Mouse (Mus musculus): ENCODE results near the gene Glrx3.
"Not testable (repeated sequence)": the region's sequence is repeated elsewhere in the genome, so short reads cannot be mapped to it uniquely, and the experiment has no call there.

Gene Glrx3

DNA sequence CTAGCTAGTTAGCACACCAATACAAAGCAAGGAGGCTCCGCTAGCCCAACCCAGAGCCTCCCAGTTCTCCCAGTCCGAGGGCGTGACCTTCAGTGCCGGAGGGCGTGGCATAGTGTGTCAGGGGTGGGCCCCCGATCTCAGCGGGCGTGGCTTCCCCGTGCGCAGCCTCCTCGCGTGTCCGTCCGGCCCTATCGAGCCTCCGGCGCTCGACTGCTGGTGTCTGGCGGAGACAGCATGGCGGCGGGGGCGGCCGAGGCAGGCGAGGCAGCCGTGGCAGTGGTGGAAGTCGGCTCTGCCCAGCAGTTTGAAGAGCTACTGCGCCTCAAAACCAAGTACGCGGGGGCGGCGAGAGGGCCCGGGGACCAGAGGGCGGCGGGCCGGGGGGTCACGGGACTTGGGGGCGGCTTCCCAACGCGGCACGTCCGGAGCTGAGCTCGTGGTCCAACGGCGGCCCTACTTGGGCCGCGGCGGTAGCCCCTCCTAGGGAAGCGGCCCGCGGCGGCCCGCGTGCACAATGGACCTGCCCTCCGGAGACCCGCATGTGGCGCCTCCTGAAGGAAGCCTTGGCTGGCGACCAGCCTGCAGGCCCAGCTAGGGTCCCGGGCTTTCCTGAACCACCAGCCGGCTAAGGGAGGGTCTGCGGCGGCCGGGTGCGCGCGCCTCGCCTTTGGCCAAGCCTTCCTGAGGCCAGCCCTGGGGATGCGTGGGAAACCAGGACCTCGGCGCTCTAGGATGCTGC, at the start of gene Glrx3:
Glrx3 (plus strand) TSS at position 175 of the 739 bp plus-strand sequence.
- DNase-seq (ENCODE audit: low spot score in 2 of 2), result peak; percentile 95

DNA sequence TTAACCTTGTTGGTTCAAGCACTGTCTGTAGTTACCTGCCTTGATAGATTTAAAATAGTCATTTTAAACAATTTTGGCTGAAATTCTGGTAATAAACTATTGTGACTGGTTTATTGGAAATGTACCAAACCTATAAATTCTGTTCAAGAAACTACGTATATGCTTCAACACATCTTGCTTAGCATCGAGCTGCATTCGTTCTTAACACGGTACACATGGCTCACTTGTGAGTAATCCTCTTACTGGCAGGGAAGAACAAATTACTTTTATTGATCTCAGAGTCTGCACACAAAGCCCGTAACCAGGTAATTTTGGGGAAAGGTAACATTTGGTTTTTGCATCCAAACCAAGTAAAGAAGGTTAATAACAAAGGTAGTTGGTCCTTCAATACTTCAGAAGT, 49.6 kb upstream of the Glrx3 start:
- no peak for DNase-seq (ENCODE audit: low spot score in 2 of 2)

DNA sequence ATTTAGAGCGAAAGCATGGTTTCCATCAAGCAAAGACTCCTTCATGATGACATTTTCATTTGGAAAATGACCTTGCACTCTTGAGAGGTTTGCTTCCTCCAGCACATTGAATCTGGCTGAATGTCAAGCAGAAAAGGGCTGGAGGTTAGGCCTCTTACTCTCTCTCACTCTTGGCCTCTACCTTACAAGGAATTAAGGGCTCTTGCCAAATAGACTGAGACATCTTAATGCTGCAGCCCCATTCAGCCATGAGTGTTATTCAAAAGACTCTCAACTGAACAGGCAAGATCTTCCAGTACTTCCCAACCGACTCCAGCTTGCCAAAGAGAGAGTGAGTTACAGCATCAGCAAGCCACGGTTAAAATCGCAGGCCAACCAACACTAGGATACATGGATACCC, 42.0 kb upstream of the Glrx3 start:
- DNase-seq (ENCODE audit: low spot score in 2 of 2), result no peak

- DNase-seq (ENCODE audit: low spot score in 2 of 2), result no peak
These were observed 40.0 kb upstream of the Glrx3 start for GRCm38 (mm10) chr7:137397361-137397910.

- no peak for DNase-seq (ENCODE audit: low spot score in 2 of 2)
These were observed 38.4 kb upstream of the Glrx3 start for GRCm38 (mm10) chr7:137398973-137399372.

GRCm38 (mm10) chr7:137404146-137404545, 33.3 kb upstream of the Glrx3 start:
- no peak for DNase-seq (ENCODE audit: low spot score in 2 of 2)

- no peak for DNase-seq (ENCODE audit: low spot score in 2 of 2)
These were observed 29.9 kb upstream of the Glrx3 start for GRCm38 (mm10) chr7:137407428-137408058.

DNA sequence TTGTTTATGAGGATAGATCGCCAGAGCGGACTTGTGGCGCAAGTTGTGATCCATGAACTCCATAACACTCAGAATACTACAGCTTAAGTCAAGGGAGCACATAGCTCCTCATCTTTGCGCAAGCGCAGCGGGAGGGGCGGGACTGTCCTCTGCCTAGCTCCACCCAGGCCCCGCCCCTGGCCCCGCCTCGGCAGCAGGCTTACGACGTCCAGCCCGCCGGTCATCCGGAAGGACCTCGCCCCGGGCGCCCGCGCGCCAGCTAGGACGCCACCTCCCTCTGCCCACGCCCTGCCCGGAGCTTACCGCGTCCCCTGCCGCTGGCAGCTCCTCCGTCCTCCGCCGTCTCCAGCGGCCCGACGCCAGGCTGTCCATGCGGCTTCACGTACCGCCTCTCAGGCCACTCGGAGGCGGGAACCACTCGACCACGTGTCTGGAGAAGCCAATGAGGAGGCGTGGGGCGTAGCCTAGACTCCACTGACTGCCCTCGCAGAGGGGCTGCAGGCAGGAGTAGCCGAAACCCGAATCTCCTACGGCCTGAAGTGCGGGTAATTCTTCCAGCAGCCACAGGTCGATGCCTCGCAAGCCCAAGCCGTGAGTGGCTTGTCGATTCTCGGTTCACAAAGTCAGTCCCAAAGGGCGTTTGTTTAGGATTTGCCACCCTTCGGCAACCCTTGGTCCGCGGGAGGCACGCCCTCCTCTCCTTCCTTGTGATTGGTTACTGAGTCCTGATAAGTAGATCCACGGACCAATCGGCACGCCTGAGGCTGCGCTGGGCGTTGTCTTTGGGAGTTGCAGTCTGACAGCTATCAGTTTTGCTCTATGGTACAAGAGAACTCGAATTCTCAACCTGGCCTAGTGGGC, 26.8 kb upstream of the Glrx3 start, which contains the start of gene 9430038I01Rik:
9430038I01Rik (minus strand) TSS at position 426 of the 861 bp plus-strand sequence.
- DNase-seq (ENCODE audit: low spot score in 2 of 2), result peak; percentile 95 to 96

DNA sequence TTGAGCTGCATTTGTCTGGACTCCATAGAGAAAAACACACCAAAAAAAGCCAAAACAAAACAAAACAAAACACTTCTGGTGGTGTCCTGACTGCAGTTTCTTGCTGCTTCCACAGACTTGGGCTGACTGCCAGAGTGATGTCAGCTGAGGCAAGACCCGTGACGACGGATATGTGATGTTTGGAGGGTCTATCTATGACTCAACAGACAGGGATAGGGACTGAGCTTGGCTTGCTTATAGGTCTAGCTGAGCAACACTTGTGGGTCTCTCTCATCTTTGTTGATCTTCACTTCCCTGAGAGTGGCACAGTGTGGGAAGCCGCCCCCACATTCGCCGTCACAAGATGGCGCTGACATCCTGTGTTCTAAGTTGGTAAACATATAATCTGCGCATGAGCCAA, 22.7 kb upstream of the Glrx3 start:
- no peak for DNase-seq (ENCODE audit: low spot score in 2 of 2)

GRCm38 (mm10) chr7:137420550-137420949, 16.9 kb upstream of the Glrx3 start:
- DNase-seq (ENCODE audit: low spot score in 2 of 2), result no peak

DNA sequence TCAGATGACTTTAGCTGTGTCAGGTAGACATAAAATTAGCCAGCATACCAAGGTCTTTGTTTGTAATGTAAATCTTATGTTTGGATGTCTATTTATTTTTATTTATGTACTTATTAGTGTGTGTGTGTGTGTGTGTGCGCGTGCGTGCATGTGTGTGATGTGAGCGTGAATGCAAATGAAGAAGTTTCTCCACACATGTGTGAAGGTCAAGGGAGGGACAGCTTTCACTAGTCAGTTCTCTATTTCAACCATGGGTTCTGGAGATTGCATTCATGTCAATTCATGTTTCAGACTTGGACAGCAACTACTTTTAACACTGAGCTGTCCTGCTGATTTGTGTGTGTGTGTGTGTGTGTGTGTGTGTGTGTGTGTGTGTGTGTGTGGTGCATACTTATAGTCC, 16.2 kb upstream of the Glrx3 start:
- no peak for DNase-seq (ENCODE audit: low spot score in 2 of 2)

DNA sequence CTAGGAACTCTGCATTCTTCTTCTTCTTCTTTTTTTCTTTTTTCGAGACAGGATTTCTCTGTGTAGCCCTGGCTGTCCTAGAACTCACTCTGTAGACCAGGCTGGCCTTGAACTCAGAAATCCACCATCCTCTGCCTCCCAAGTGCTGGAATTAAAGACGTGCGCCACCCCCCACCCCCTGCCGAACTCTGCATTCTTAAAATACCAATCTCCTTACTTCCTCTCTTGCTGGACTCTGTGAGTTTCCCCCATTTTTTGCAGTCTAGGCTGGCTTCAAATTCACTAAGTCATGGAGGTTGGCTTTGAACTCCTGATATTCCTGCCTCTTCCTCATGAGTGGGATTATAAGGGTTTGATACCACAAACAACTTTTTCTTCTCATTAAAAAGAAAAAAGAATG, 10.7 kb upstream of the Glrx3 start:
- no peak for DNase-seq (ENCODE audit: low spot score in 2 of 2)

DNA sequence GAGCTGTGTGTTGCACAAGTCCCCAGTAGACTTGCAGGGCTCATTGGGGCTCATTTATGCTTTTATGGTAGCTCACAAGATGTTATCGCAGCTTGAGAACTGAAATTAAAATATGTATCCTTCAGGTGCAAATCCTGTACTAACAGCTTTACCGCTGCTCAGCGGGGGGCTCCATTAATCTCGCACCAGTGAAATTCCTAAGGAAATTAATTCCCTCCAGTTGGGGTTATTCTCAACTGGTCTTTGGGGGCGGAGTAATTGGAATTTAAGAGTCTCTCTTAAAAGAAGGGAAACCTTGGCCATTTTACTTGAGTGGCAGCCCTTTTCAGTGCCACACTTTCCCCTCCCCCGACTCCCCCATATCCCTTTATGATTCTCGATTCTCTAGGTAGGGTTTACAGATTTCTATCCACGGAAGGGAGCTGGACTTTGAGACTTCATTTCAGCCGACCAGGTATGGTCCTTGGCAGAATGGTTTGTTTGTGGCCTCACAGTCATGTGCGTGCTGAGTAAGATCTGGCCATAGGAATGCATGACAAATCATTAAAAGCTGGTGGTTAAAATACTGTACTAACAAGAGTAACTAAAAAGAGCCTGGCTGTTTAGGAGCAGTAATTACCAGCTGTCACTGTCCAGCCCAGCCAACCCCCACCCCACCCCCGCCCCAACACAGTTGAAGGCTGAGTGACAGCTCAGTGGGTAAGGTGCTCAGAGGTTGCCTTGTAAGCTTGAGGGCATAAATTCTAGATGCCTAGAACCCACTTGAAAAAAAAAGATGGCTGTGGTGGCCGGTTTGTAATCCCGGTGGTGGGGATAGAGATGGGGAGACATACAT, 5.4 kb upstream of the Glrx3 start:
- DNase-seq (ENCODE audit: low spot score in 2 of 2), result no peak

DNA sequence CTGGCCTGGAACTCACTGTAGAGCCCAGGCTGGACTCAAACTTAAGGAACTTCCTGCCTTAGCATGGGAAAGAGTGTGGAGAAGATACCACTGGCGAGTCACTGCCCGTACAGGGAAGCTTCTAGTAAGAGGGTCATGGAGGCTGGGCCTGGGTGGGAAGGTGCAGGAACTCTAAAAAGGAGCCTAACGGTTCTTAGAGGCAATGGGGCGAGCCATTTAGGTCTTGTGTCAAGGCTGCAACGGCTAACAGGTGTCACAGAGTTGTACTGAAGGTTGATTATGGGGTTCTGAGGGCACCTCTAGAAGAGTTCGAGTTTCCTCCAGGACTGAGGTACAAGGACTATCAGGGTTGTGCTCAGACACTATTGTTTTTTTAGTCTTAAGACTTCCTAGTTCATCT, 513 bp upstream of the Glrx3 start:
- DNase-seq (ENCODE audit: low spot score in 2 of 2), result no peak

DNA sequence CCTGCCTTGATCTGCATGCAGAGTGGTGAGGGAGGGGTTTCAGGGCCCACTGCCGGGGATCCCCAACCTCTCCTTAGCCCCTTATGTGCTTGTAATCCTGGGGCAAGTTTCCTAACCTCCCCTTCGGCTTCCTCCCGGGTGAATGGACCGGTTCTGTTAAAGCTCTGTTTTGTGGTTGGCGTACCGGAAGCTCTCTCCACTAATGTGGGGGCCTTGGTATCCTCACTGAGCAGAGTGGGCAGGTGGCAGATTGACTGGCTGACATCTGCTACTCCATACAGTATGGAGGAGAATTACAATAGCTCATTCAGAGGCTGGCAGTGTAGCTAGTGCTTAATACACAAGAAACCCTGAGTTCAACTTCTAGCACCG, 751 bp downstream of the Glrx3 start:
- peak; percentile 40 to 54 for DNase-seq (ENCODE audit: low spot score in 2 of 2)

DNA sequence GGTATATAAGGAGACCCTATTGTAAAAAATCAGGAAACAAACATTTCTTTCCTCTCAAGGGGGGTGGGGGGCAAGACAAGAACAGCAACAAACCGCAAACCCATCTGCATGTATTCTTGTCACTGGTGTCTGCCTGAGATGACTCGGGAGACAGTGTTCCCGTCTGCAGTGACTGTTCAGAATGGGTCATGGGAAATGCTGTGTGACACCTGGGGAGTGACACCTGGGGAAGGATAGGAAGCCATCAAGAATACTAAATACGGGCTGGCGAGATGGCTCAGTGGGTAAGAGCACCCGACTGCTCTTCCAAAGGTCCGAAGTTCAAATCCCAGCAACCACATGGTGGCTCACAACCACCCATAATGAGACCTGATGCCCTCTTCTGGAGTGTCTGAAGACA, 1.5 kb downstream of the Glrx3 start:
- DNase-seq (ENCODE audit: low spot score in 2 of 2), result not testable (repeated sequence)

GRCm38 (mm10) chr7:137442951-137443350, 5.5 kb downstream of the Glrx3 start:
- DNase-seq (ENCODE audit: low spot score in 2 of 2), result no peak

DNA sequence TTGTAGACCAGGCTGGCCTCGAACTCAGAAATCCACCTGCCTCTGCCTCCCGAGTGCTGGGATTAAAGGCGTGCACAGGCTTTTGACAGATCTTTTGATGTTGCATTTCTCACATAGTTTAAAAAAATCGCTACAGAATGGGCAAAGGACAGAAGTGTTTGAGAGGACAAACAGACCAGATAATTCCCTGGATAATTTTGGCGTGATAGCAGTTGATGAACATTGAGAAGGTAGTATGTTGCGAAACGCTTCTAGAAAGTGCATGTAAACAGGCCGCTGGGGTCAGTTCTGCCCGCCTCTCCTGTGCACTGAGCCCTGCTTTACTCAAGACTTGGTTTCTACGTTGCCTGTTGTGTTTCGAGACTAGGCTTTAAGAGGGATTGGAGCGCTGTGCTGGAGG, 7.9 kb downstream of the Glrx3 start:
- no peak for DNase-seq (ENCODE audit: low spot score in 2 of 2)

DNA sequence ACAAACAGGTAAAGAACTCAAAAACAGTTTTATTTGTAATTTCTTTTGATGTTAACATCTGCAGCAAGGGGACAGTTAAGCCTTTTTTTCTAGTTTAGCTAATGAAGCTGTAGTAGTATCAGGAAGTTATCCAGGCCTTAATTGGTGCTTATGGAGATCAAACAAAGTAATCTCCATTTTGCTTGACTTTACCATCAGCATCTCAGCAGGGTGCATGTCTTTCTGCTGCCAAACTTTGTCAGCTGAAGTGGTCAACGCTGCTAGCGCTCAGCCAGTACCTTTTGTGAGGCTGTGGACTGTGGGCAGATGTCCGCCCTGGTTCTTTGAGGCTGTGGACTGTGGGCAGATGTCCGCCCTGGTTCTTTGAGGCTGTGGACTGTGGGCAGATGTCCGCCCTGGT, 24.0 kb downstream of the Glrx3 start:
- no peak for DNase-seq (ENCODE audit: low spot score in 2 of 2)

DNA sequence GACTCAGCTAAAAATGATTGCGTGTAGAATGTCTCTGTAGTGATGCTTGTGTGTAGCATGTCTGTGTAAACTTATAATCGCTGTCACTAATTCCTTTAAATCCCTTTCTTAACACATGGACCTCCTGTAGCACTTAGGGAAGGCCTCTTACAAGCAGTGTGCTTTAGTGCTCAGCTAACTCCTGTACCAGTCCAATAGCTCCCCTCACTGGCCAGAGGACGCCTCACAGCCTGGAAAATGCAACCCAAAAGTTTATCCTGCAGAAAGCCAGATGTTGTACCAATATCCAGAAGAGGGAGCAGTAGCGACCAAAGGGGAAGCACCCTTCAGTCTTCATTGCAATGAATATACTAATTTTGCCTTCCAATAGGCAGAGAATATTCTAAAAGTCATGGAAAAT, 30.8 kb downstream of the Glrx3 start:
- peak; percentile 25 to 72 for DNase-seq (ENCODE audit: low spot score in 2 of 2)

GRCm38 (mm10) chr7:137471431-137472120, 34.2 kb downstream of the Glrx3 start:
- no peak for DNase-seq (ENCODE audit: low spot score in 2 of 2)

Measured in frontal cortex, postnatal 36 days (tissue).